Mouse (Mus musculus) stomach, postnatal 0 days (tissue): ENCODE data around the gene Hif3a. TPM values are rescaled to one million over a fixed set of nuclear protein-coding genes. Genes with fewer than 3 reads are reported as not detected.
A peak's percentile ranks its signal among the peaks of the same experiment; 100 is the strongest.

Experiments
- ATAC-seq: fragments of 200-750 bp; cut with Nextera tagmentation; 2 replicates; pipeline ENCODE4 v1.8.0; 2017; ENCODE audit not compliant: low FRiP score, low TSS enrichment
- DNase-seq: peaks from one replicate; pipeline ENCODE4 v3.0.0-alpha.2; 2016; ENCODE audit warnings: low spot score
- H3K27ac ChIP-seq: fragments of 300-500 bp; sonication (generic); replicated peaks from 2 replicates; pipeline ENCODE4 v1.5.1; 2014; ENCODE audit warnings: mild to moderate bottlenecking, control low read depth
- H3K27me3 ChIP-seq: fragments of 300-500 bp; sonication (generic); 2 replicates; pipeline ENCODE4 v1.6.1; 2014; ENCODE audit warnings: low read length; ENCODE audit not compliant: control insufficient read depth, insufficient read depth
- H3K36me3 ChIP-seq: fragments of 300-500 bp; sonication (generic); 2 replicates; pipeline ENCODE4 v1.6.1; 2014; ENCODE audit warnings: low read length, mixed read lengths; ENCODE audit not compliant: control insufficient read depth, insufficient read depth
- H3K4me1 ChIP-seq: fragments of 300-500 bp; sonication (generic); replicated peaks from 2 replicates; pipeline ENCODE4 v1.6.1; 2014; ENCODE audit warnings: antibody characterized with exemption; ENCODE audit not compliant: control insufficient read depth, insufficient read depth
- H3K4me2 ChIP-seq: fragments of 300-500 bp; sonication (generic); replicated peaks from 2 replicates; pipeline ENCODE4 v1.6.1; 2014; ENCODE audit warnings: low read depth, mild to moderate bottlenecking, control low read depth, moderate library complexity
- H3K4me3 ChIP-seq: fragments of 300-500 bp; sonication (generic); 2 replicates; pipeline ENCODE4 v1.5.1; 2014; ENCODE audit warnings: low read depth, low read length, control low read depth
- H3K9ac ChIP-seq: fragments of 300-500 bp; sonication (generic); 2 replicates; pipeline ENCODE4 v1.6.1; 2014; ENCODE audit warnings: mild to moderate bottlenecking, low read length, control low read depth, mixed read lengths
- H3K9me3 ChIP-seq: fragments of 300-500 bp; sonication (generic); 2 replicates; pipeline ENCODE4 v1.6.1; 2016; ENCODE audit warnings: low read length; ENCODE audit not compliant: control insufficient read depth
- CTCF ChIP-seq: IDR thresholded peaks from 2 replicates; pipeline ENCODE4 v1.5.1; 2016; ENCODE audit warnings: antibody characterized with exemption, low read depth, mild to moderate bottlenecking, moderate library complexity
- EP300 ChIP-seq: optimal IDR thresholded peaks from 2 replicates; pipeline ENCODE3; 2016; ENCODE audit warnings: antibody characterized with exemption
- WGBS: fragments of 180-500 bp; shearing (Covaris S2); extraction: QIAGEN DNeasy Blood & Tissue Kit; methylation state at CpG from one replicate; pipeline ENCODE4 v1.1.7; 2014; 5-methylcytosine and 5-hydroxymethylcytosine counted together
- polyA plus RNA-seq: library from polyadenylated mRNA; unstranded; fragments of >200 nt; fragmentation: Nextera tagmentation; extraction: Ambion mirVana; gene quantifications from 2 replicates; pipeline ENCODE4 v1.2.1, GENCODE M21; 2015

Hif3a gene
- polyA plus RNA-seq, 1 experiment from 2014 or later: 4.0 TPM

DNA sequence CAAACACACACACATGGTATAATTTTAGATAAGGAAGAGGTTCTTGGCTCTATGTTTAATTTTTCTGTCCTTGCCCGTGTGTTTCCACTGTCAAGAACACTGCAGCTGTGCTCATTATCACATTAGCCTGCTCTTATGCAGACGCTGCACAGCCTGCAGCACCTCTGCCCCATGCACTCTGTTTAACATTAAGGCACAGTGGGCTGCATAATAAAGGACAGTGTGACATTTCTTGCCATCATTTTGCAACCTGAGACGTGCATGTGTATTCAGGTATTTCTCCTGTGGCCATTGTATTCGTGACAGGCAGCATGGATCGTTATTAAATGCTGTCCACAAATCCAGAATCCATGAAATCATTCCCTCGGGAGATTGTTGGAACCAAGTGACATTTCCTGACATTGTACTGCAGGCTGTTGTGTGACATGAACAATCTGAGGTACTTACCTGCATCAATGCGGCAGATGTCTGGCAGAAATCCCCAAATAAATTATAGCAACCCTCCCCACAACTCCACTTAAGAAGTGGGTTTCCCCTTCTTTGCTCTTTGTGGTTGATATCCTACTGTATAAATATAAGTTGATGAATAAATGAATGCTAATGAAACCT is 74.6 kb downstream of the Hif3a start:
- no peaks in the 10 kb centered on the region for H3K4me1 ChIP-seq
- no peaks in the 10 kb centered on the region for H3K36me3 ChIP-seq
- ATAC-seq: no peak
- DNase-seq: no peak
- no peak for TF ChIP-seq CTCF
- TF ChIP-seq EP300: no peak
- no peaks in the 10 kb centered on the region for H3K27me3 ChIP-seq
- no peak overlapping the region for H3K9ac ChIP-seq
- no peak overlapping the region for H3K4me2 ChIP-seq
- WGBS: 29% methylated on average over 7 of the region's 7 CpGs
- no peak overlapping the region for H3K4me3 ChIP-seq
- no peak overlapping the region for H3K27ac ChIP-seq
- H3K9me3 ChIP-seq: no peaks in the 10 kb centered on the region

DNA sequence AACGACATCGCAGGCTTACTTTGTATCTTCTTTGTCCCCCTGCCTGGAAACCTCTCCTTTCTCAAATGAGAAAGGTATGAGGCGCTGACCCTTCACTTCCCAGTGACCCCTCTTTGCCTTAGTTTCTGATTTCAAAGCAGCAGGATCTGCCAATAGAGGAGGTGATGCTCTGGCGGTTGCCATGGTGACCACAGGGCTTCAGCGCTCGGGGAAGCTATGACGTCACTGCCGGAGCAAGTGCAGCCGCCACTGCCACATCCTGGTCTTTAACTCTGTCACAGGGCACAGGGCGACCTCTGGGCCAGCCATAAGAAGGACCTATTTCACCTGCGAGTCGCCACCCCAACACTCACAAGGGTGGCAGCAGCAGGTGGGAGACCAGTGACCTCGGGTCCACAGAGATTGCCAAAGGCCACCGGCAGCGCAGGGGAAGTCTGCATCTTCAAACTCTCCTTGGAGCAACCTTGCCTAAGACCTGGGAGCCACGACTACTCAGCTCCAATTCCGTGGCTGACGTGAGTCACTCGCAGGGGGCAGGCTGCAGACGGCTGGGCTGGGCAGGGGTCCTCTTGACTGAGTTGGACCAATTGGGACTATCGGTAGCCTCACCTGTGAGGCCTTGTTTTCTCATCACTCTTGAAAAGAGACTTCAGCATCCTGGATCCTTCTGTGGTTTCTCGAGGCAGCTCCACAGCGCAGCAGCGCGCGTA is 79.2 kb downstream of the Hif3a start, which contains the start of gene Gm42372:
Gene Gm42372, plus strand, starts transcription at position 228 of the 710 bp plus-strand sequence.
- no peaks in the 10 kb centered on the region for H3K9me3 ChIP-seq
- H3K4me2 ChIP-seq: no peak within 1 kb of the TSS
- 35% methylated on average over 26 of the region's 26 CpGs for WGBS
- no peak within 1 kb of the TSS for H3K4me3 ChIP-seq
- DNase-seq (peak; percentile 37), ATAC-seq (no peak)
- H3K4me1 ChIP-seq: no peaks in the 10 kb centered on the region
- no peak for TF ChIP-seq EP300
- TF ChIP-seq CTCF: no peak
- H3K36me3 ChIP-seq: no peaks in the 10 kb centered on the region
- H3K27me3 ChIP-seq: no peaks in the 10 kb centered on the region
- H3K9ac ChIP-seq: no peak within 1 kb of the TSS
- no peak within 1 kb of the TSS for H3K27ac ChIP-seq

Other genes starting within 250 kb of the Hif3a start
- 45.1 and 45.2 TPM in 2 replicates for gene Strn4, start 246.5 kb downstream of the Hif3a start, polyA plus RNA-seq
- gene Fkrp, start 245.7 kb downstream of the Hif3a start, polyA plus RNA-seq: 14.2 and 14.5 TPM in 2 replicates
- 7.5 and 8.8 TPM in 2 replicates for gene Prkd2, start 219.5 kb downstream of the Hif3a start, polyA plus RNA-seq
- 3.5 and 5.1 TPM in 2 replicates for gene Dact3, start 187.1 kb downstream of the Hif3a start, polyA plus RNA-seq
- 7.3 and 7.4 TPM in 2 replicates for gene Gng8, start 170.6 kb downstream of the Hif3a start, polyA plus RNA-seq
- gene Ptgir, start 155.9 kb downstream of the Hif3a start, polyA plus RNA-seq: 1.5 and 1.6 TPM in 2 replicates
- 49.1 and 58.7 TPM in 2 replicates for gene Calm3, start 138.3 kb downstream of the Hif3a start, polyA plus RNA-seq
- gene Pnmal2, start 117.7 kb downstream of the Hif3a start, polyA plus RNA-seq: 4.7 and 4.8 TPM in 2 replicates
- 1.7 and 1.8 TPM in 2 replicates for gene Pnmal1, start 102.7 kb downstream of the Hif3a start, polyA plus RNA-seq
- 0.15 and 0.16 TPM in 2 replicates for gene Gm42372, start 79.3 kb downstream of the Hif3a start, polyA plus RNA-seq
- 4.7 and 6.7 TPM in 2 replicates for gene Ccdc8, start 69.7 kb downstream of the Hif3a start, polyA plus RNA-seq
- 51.6 and 57.5 TPM in 2 replicates for gene Ppp5c, start 34.5 kb downstream of the Hif3a start, polyA plus RNA-seq
- 0.05 and 0.12 TPM in 2 replicates for gene Psg16, start 11.6 kb upstream of the Hif3a start, polyA plus RNA-seq
- gene Ceacam3, start 87.9 kb upstream of the Hif3a start, polyA plus RNA-seq: not detected in 2 replicates
- gene Psg29, start 141.1 kb upstream of the Hif3a start, polyA plus RNA-seq: not detected in 2 replicates